Mouse (Mus musculus) hindbrain, embryonic 16.5 days (tissue): ENCODE data around the gene Pkm. TPM values are rescaled to one million over a fixed set of nuclear protein-coding genes. Genes with fewer than 3 reads are reported as not detected.

Source experiments
- ATAC-seq: fragments of 200-750 bp; cut with Nextera tagmentation; 2 replicates; pipeline ENCODE4 v1.8.0; 2017; ENCODE audit warnings: moderate TSS enrichment, moderate library complexity
- H3K27ac ChIP-seq: fragments of 300-500 bp; sonication (generic); 2 replicates; pipeline ENCODE4 v1.5.1; 2014; ENCODE audit warnings: low read depth, mild to moderate bottlenecking, control low read depth, low read length, moderate library complexity
- H3K27me3 ChIP-seq: fragments of 300-500 bp; sonication (generic); replicated peaks from 2 replicates; pipeline ENCODE4 v1.6.1; 2014; ENCODE audit warnings: low read length; ENCODE audit not compliant: control insufficient read depth, insufficient read depth
- H3K36me3 ChIP-seq: fragments of 300-500 bp; sonication (generic); 2 replicates; pipeline ENCODE4 v1.6.1; 2014; ENCODE audit warnings: mild to moderate bottlenecking, low read length, moderate library complexity, mixed read lengths; ENCODE audit not compliant: control insufficient read depth, insufficient read depth
- H3K4me1 ChIP-seq: fragments of 300-500 bp; sonication (generic); 2 replicates; pipeline ENCODE4 v1.6.1; 2014; ENCODE audit warnings: low read depth, low read length; ENCODE audit not compliant: control insufficient read depth, insufficient read depth
- H3K4me2 ChIP-seq: fragments of 300-500 bp; sonication (generic); 2 replicates; pipeline ENCODE4 v1.6.1; 2014; ENCODE audit warnings: mild to moderate bottlenecking, low read length, control low read depth, moderate library complexity
- H3K4me3 ChIP-seq: fragments of 300-500 bp; sonication (generic); 2 replicates; pipeline ENCODE4 v1.5.1; 2014; ENCODE audit warnings: mild to moderate bottlenecking, low read length, control low read depth, moderate library complexity
- H3K9ac ChIP-seq: fragments of 300-500 bp; sonication (generic); 2 replicates; pipeline ENCODE4 v1.6.1; 2014; ENCODE audit warnings: low read depth, mild to moderate bottlenecking, control low read depth, low read length, moderate library complexity
- H3K9me3 ChIP-seq: fragments of 300-500 bp; sonication (generic); 2 replicates; pipeline ENCODE4 v1.6.1; 2014; ENCODE audit warnings: mild to moderate bottlenecking, low read length, moderate library complexity; ENCODE audit not compliant: control insufficient read depth
- WGBS: fragments of 180-500 bp; shearing (Covaris S2); extraction: QIAGEN DNeasy Blood & Tissue Kit; methylation state at CpG from one replicate; pipeline ENCODE4 v1.1.7; 2014; 5-methylcytosine and 5-hydroxymethylcytosine counted together
- polyA plus RNA-seq: library from polyadenylated mRNA; unstranded; fragments of >200 nt; fragmentation: Nextera tagmentation; extraction: Ambion mirVana; gene quantifications from 2 replicates; pipeline ENCODE4 v1.2.1, GENCODE M21; 2015

The Pkm gene
- polyA plus RNA-seq: 1,087 and 1,130 TPM in 2 replicates

- WGBS: under 1% methylated on average over 46 of the region's 46 CpGs
- H3K9me3 ChIP-seq: no peaks in the 10 kb centered on the region
- peaks cover 26% of the 10 kb centered on the region for H3K4me1 ChIP-seq
- peak within 1 kb of the TSS; percentile 75 for H3K4me2 ChIP-seq
- H3K27ac ChIP-seq: peak within 1 kb of the TSS; percentile 97
- H3K4me3 ChIP-seq: peak within 1 kb of the TSS; percentile 77
- no peaks in the 10 kb centered on the region for H3K27me3 ChIP-seq
- H3K9ac ChIP-seq: peak within 1 kb of the TSS; percentile 90
- ATAC-seq: peak; percentile 93
- peaks cover 2% of the 10 kb centered on the region; the same call in 1 of the 2 replicates for H3K36me3 ChIP-seq
These were observed at the start of gene Pkm for GRCm38 (mm10) chr9:59655958-59656634. Pkm (plus strand) TSS chr9:59656368.

- 93% methylated on average over 2 of the region's 2 CpGs for WGBS
- no peaks in the 10 kb centered on the region for H3K4me1 ChIP-seq
- H3K9ac ChIP-seq: no peak overlapping the region
- no peaks in the 10 kb centered on the region for H3K27me3 ChIP-seq
- H3K36me3 ChIP-seq: no peaks in the 10 kb centered on the region; the same call in 1 of the 2 replicates
- H3K4me2 ChIP-seq: no peak overlapping the region
- no peaks in the 10 kb centered on the region for H3K9me3 ChIP-seq
- ATAC-seq: no peak
- H3K27ac ChIP-seq: no peak overlapping the region
- no peak overlapping the region for H3K4me3 ChIP-seq
These were observed 45.2 kb upstream of the Pkm start for GRCm38 (mm10) chr9:59610950-59611349.

- no peak overlapping the region for H3K27ac ChIP-seq
- WGBS: 86% methylated on average over 2 of the region's 2 CpGs
- no peak overlapping the region for H3K4me2 ChIP-seq
- no peak for ATAC-seq
- no peaks in the 10 kb centered on the region for H3K36me3 ChIP-seq
- no peaks in the 10 kb centered on the region for H3K9me3 ChIP-seq
- peaks cover 18% of the 10 kb centered on the region for H3K4me1 ChIP-seq
- H3K4me3 ChIP-seq: no peak overlapping the region
- H3K9ac ChIP-seq: no peak overlapping the region
- H3K27me3 ChIP-seq: no peaks in the 10 kb centered on the region
These were observed 40.4 kb upstream of the Pkm start for GRCm38 (mm10) chr9:59615797-59616196.

- peak within 1 kb of the TSS; percentile 82 for H3K9ac ChIP-seq
- H3K9me3 ChIP-seq: no peaks in the 10 kb centered on the region
- peak within 1 kb of the TSS; percentile 90 for H3K27ac ChIP-seq
- peaks cover 18% of the 10 kb centered on the region for H3K4me1 ChIP-seq
- peak; percentile 98 for ATAC-seq
- H3K4me3 ChIP-seq: peak within 1 kb of the TSS; percentile 65
- H3K36me3 ChIP-seq: no peaks in the 10 kb centered on the region
- H3K27me3 ChIP-seq: no peaks in the 10 kb centered on the region
- peak within 1 kb of the TSS; percentile 76 for H3K4me2 ChIP-seq
- under 1% methylated on average over 34 of the region's 36 CpGs for WGBS
These were observed 39.4 kb upstream of the Pkm start, which contains the start of gene Parp6 for GRCm38 (mm10) chr9:59616622-59617306. Parp6 (plus strand) TSS chr9:59617284.

- Histone ChIP-seq H3K4me2 (peak overlapping the region; percentile 76), H3K27ac (peak overlapping the region; percentile 90), H3K36me3 (no peaks in the 10 kb centered on the region), H3K27me3 (no peaks in the 10 kb centered on the region), H3K9me3 (no peaks in the 10 kb centered on the region), H3K4me1 (peaks cover 18% of the 10 kb centered on the region), H3K4me3 (peak overlapping the region; percentile 65), H3K9ac (peak overlapping the region; percentile 82)
- ATAC-seq: no peak
- under 1% methylated on average over 43 of the region's 58 CpGs for WGBS
These were observed 38.7 kb upstream of the Pkm start for GRCm38 (mm10) chr9:59617307-59617973.

DNA sequence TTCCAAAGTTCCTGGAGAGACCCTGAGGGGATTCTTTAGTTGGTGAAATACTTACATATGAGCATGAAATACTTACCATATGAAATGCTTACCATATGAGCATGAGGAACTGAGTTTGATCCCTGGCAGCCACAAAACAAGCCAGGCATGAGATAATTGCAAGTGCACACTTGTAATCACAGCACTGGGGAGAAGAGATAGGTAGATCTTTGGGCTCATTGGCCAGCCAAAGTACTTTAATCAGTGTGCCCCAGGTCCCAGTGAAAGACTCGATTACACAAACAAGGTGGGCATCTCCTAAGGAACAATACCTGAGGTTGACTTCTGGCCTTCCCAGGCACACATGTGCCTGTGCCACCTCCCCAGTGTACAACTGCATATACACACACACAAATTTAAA lies 17.8 kb upstream of the Pkm start:
- 87% methylated on average over 1 of the region's 1 CpGs for WGBS
- no peak overlapping the region for H3K4me2 ChIP-seq
- H3K27ac ChIP-seq: no peak overlapping the region
- H3K9ac ChIP-seq: no peak overlapping the region
- H3K9me3 ChIP-seq: no peaks in the 10 kb centered on the region
- no peaks in the 10 kb centered on the region for H3K4me1 ChIP-seq
- H3K36me3 ChIP-seq: peaks cover 49% of the 10 kb centered on the region
- H3K27me3 ChIP-seq: no peaks in the 10 kb centered on the region
- no peak for ATAC-seq
- H3K4me3 ChIP-seq: no peak overlapping the region

- Histone ChIP-seq H3K4me3 (no peak overlapping the region), H3K27ac (no peak overlapping the region), H3K36me3 (peaks cover 40% of the 10 kb centered on the region), H3K9ac (no peak overlapping the region), H3K4me2 (no peak overlapping the region), H3K27me3 (no peaks in the 10 kb centered on the region), H3K9me3 (no peaks in the 10 kb centered on the region), H3K4me1 (no peaks in the 10 kb centered on the region)
- 90% methylated on average over 4 of the region's 4 CpGs for WGBS
- no peak for ATAC-seq
These were observed 16.2 kb upstream of the Pkm start for GRCm38 (mm10) chr9:59639936-59640335.

- Histone ChIP-seq H3K4me3 (no peak overlapping the region), H3K9ac (no peak overlapping the region), H3K9me3 (no peaks in the 10 kb centered on the region), H3K36me3 (peaks cover 32% of the 10 kb centered on the region), H3K27ac (no peak overlapping the region), H3K4me1 (no peaks in the 10 kb centered on the region), H3K27me3 (no peaks in the 10 kb centered on the region), H3K4me2 (no peak overlapping the region)
- 86% methylated on average over 2 of the region's 2 CpGs for WGBS
- no peak for ATAC-seq
These were observed 14.8 kb upstream of the Pkm start for GRCm38 (mm10) chr9:59641320-59641719.

DNA sequence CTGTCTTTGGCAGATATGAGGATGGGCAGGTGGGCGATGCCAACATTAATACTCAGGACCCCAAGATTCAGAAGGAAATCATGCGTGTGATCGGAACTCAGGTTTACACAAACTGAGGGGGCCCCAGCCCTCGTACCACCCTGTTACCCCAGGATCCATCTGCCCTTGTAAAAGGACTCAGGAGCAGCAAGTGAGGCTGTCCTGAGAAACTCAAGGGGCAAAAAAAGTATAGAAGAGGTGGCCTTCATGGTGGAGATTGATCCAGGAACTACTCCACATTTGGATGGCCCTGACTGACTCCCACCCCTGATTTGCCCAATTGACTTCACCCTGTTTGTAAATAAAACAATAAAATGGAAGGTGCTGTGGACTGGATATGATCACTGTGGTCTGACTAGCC lies 6.3 kb upstream of the Pkm start:
- Histone ChIP-seq H3K4me2 (no peak overlapping the region), H3K27ac (no peak overlapping the region), H3K4me3 (no peak overlapping the region), H3K27me3 (no peaks in the 10 kb centered on the region), H3K9me3 (no peaks in the 10 kb centered on the region), H3K9ac (no peak overlapping the region), H3K36me3 (peaks cover 22% of the 10 kb centered on the region), H3K4me1 (no peaks in the 10 kb centered on the region)
- ATAC-seq: no peak
- 96% methylated on average over 4 of the region's 4 CpGs for WGBS
